Mouse (Mus musculus): Measurements from ENCODE around the gene Pex7.

GRCm38 (mm10) chr10:19935821-19936367, 28.4 kb upstream of the Pex7 start:
- TF ChIP-seq CTCF (IDR thresholded peaks at IDR 0.05; ENCODE audit: borderline replicate concordance, control insufficient read depth, extremely low read depth, insufficient read depth, low read length, poor library complexity) (no peak), POLR2A (IDR thresholded peaks at IDR 0.05; ENCODE audit: control insufficient read depth, extremely low read depth, insufficient read depth, low read length, poor library complexity) (no peak)
